19 mouse cellular contexts compared by ENCODE assay signal in genomic region chr6:72630370-72630769, GRCm38 (mm10). TPM values are rescaled to one million over a fixed set of nuclear protein-coding genes. Genes with fewer than 3 reads are reported as not detected.
DNase-seq lines count a peak whose midpoint lies in the region; ATAC-seq and TF ChIP-seq lines count a peak whose summit lies in the region.
"Had no signal": no experiment of that assay in that cellular context is flagged by ENCODE, and none has a peak within 500 bp of the region (broad histone marks: within the 10 kb centered on the region; RNA-seq: fewer than 3 reads in every experiment).

No protein-coding gene starts in this region.

- ATAC-seq in stomach, embryonic 16.5 days (ENCODE audit: insufficient read depth, low FRiP score): peak; percentile 48; the same call in 1 of the 2 replicates
- ATAC-seq: forebrain, embryonic 15.5 days; Patski had no signal

- WGBS in kidney, adult 2 months: 51% methylated on average over 2 of the region's 2 CpGs
- WGBS in lung, adult 2 months: 73% methylated on average over 2 of the region's 2 CpGs
- 79% methylated on average over 2 of the region's 2 CpGs for WGBS in stomach, embryonic 16.5 days

- H3K9me3 ChIP-seq in stomach, embryonic 16.5 days (replicated peaks; ENCODE audit: control insufficient read depth, low read length): no peaks in the 10 kb centered on the region
- H3K9me3 ChIP-seq: embryonic facial prominence, embryonic 15.5 days; forebrain, embryonic 15.5 days; heart, embryonic 15.5 days; hindbrain, embryonic 13.5 days; limb, embryonic 10.5 days; liver, embryonic 13.5 days had no signal

- H3K27me3 ChIP-seq in kidney, adult 2 months (replicated peaks; ENCODE audit: control insufficient read depth, insufficient read depth, low read length): no peaks in the 10 kb centered on the region
- no peaks in the 10 kb centered on the region for H3K27me3 ChIP-seq in stomach, embryonic 16.5 days (ENCODE audit: control insufficient read depth, insufficient read depth, low read length)
- H3K27me3 ChIP-seq: embryonic facial prominence, embryonic 15.5 days; forebrain, embryonic 15.5 days; heart, embryonic 15.5 days; hindbrain, embryonic 13.5 days; liver, embryonic 13.5 days; Patski had no signal

- no peak for TF ChIP-seq CTCF in kidney, adult 2 months (conservative IDR thresholded peaks at IDR 0.05; ENCODE audit: insufficient read depth, insufficient read length, low read depth, low read length)
- no peak for TF ChIP-seq CTCF in lung, adult 2 months (IDR thresholded peaks at IDR 0.05; ENCODE audit: insufficient read depth, low read length)

- no peak overlapping the region for H3K9ac ChIP-seq in stomach, embryonic 16.5 days (ENCODE audit: low read length)
- H3K9ac ChIP-seq: embryonic facial prominence, embryonic 15.5 days; forebrain, embryonic 15.5 days; heart, embryonic 15.5 days; hindbrain, embryonic 13.5 days; liver, embryonic 13.5 days had no signal

- no peak overlapping the region for H3K4me3 ChIP-seq in kidney, adult 2 months (ENCODE audit: insufficient read depth, low read depth, low read length)
- H3K4me3 ChIP-seq in lung, adult 2 months (replicated peaks; ENCODE audit: extremely low read depth, low read depth, low read length): no peak overlapping the region
- no peak overlapping the region for H3K4me3 ChIP-seq in stomach, embryonic 16.5 days (replicated peaks; ENCODE audit: low read length)
- H3K4me3 ChIP-seq: embryonic facial prominence, embryonic 15.5 days; forebrain, embryonic 15.5 days; heart, embryonic 15.5 days; hindbrain, embryonic 13.5 days; limb, embryonic 10.5 days; liver, embryonic 13.5 days had no signal

- H3K36me3 ChIP-seq in kidney, adult 2 months (ENCODE audit: control insufficient read depth, insufficient read depth, low read length): no peaks in the 10 kb centered on the region
- H3K36me3 ChIP-seq in stomach, embryonic 16.5 days (ENCODE audit: control insufficient read depth, insufficient read depth, low read length): peaks cover 12% of the 10 kb centered on the region; the same call in 1 of the 2 replicates
- H3K36me3 ChIP-seq: forebrain, embryonic 15.5 days had no signal

- TF ChIP-seq POLR2A in kidney, adult 2 months (IDR thresholded peaks at IDR 0.05; ENCODE audit: low read depth, low read length): no peak
- no peak for TF ChIP-seq POLR2A in lung, adult 2 months (IDR thresholded peaks at IDR 0.05; ENCODE audit: borderline replicate concordance, extremely low read depth, low read depth, low read length)

- H3K4me1 ChIP-seq in kidney, adult 2 months (ENCODE audit: control insufficient read depth, insufficient read depth, low read length): peaks cover 11% of the 10 kb centered on the region
- no peaks in the 10 kb centered on the region for H3K4me1 ChIP-seq in lung, adult 2 months (ENCODE audit: control insufficient read depth, insufficient read depth, low read length)
- H3K4me1 ChIP-seq in stomach, embryonic 16.5 days (ENCODE audit: control insufficient read depth, insufficient read depth, low read length): no peaks in the 10 kb centered on the region
- H3K4me1 ChIP-seq: embryonic facial prominence, embryonic 15.5 days; forebrain, embryonic 15.5 days; heart, embryonic 15.5 days; hindbrain, embryonic 13.5 days; limb, embryonic 10.5 days had no signal

- no peak overlapping the region for H3K4me2 ChIP-seq in stomach, embryonic 16.5 days (ENCODE audit: low read depth, low read length)
- H3K4me2 ChIP-seq: embryonic facial prominence, embryonic 15.5 days; forebrain, embryonic 15.5 days; heart, embryonic 15.5 days; hindbrain, embryonic 13.5 days; liver, embryonic 13.5 days had no signal

- H3K27ac ChIP-seq in kidney, adult 2 months (ENCODE audit: insufficient read depth, low read depth, low read length): peak overlapping the region; percentile 65
- no peak overlapping the region for H3K27ac ChIP-seq in stomach, embryonic 16.5 days (ENCODE audit: low read length)
- H3K27ac ChIP-seq: embryonic facial prominence, embryonic 15.5 days; forebrain, embryonic 15.5 days; heart, embryonic 15.5 days; hindbrain, embryonic 13.5 days; limb, embryonic 10.5 days; liver, embryonic 13.5 days; macrophage had no signal

- peak; percentile 89 for DNase-seq in kidney, adult 2 months
- no peak for DNase-seq in kidney, postnatal 4 days
- DNase-seq in lung, postnatal 25 days (ENCODE audit: low spot score): peak; percentile 20
- DNase-seq in lung, adult 2 months: no peak
- DNase-seq in kidney, postnatal 14 days: peak; percentile 62
- DNase-seq in layer of hippocampus, postnatal 36 days: no peak
- DNase-seq: cerebellum, adult 11 months; cerebellum, adult 9-11 months; heart, postnatal 36 days; liver, embryonic 13.5 days; right cerebral cortex, adult 18-20 months had no signal

RNA-seq across cellular contexts. Expression of gene Tgoln1, which starts 13.6 kb away (rescaled TPM):
- polyA plus RNA-seq in kidney, adult 2 months (2012; rRNA removed): 101 and 118 TPM in 2 replicates
- polyA plus RNA-seq in lung, adult 2 months (2012; rRNA removed): 60.0 and 72.4 TPM in 2 replicates
- 43.5 and 46.0 TPM in 2 replicates for polyA plus RNA-seq in stomach, embryonic 16.5 days (2015; fragmentation: Nextera tagmentation; extraction: Ambion mirVana)
- total RNA-seq in layer of hippocampus, postnatal 36 days (2021): 10 to 100 TPM; 88.8 to 91.6 TPM

RNA-seq across cellular contexts. Expression of gene Retsat, which starts 32.1 kb away (rescaled TPM):
- 237 and 272 TPM in 2 replicates for polyA plus RNA-seq in kidney, adult 2 months (2012; rRNA removed)
- 27.7 and 38.8 TPM in 2 replicates for polyA plus RNA-seq in lung, adult 2 months (2012; rRNA removed)
- polyA plus RNA-seq in stomach, embryonic 16.5 days (2015; fragmentation: Nextera tagmentation; extraction: Ambion mirVana): 29.6 and 32.7 TPM in 2 replicates
- 10 to 100 TPM; 54.3 to 55.6 TPM for total RNA-seq in layer of hippocampus, postnatal 36 days (2021)

RNA-seq across cellular contexts. Expression of gene Elmod3, which starts 32.2 kb away (rescaled TPM):
- 43.0 and 43.4 TPM in 2 replicates for polyA plus RNA-seq in kidney, adult 2 months (2012; rRNA removed)
- polyA plus RNA-seq in lung, adult 2 months (2012; rRNA removed): 17.6 and 24.2 TPM in 2 replicates
- 18.1 and 19.6 TPM in 2 replicates for polyA plus RNA-seq in stomach, embryonic 16.5 days (2015; fragmentation: Nextera tagmentation; extraction: Ambion mirVana)
- total RNA-seq in layer of hippocampus, postnatal 36 days (2021): 10 to 100 TPM; 20.3 to 22.3 TPM

Comparison
In these comparisons a context has a peak if more than half of its experiments do, and no peak if none do; other contexts are left out.
1. DNase-seq: peak in kidney, adult 2 months (single experiment), lung, postnatal 25 days (single experiment) and kidney, postnatal 14 days (single experiment); none in kidney, postnatal 4 days (0 of 2), lung, adult 2 months (single experiment) and layer of hippocampus, postnatal 36 days (0 of 2).